Mouse (Mus musculus) G1E (cell line): Measurements from ENCODE around the gene Sox5. TPM values are rescaled to one million over a fixed set of nuclear protein-coding genes. Genes with fewer than 3 reads are reported as not detected.

Source experiments
- ATAC-seq: 2 replicates; pipeline ENCODE4 v1.8.0; 2016; ENCODE audit warnings: mild to moderate bottlenecking; ENCODE audit not compliant: insufficient number of reproducible peaks, poor library complexity, low FRiP score, severe bottlenecking; ENCODE audit errors: extremely low read depth
- DNase-seq: peaks from one replicate; pipeline ENCODE4 v3.0.0; 2012; ENCODE audit warnings: low spot score
- H3K27me3 ChIP-seq: 2 replicates; pipeline ENCODE4 v1.6.1; 2012; ENCODE audit warnings: mild to moderate bottlenecking, low read length, inconsistent platforms; ENCODE audit not compliant: insufficient read depth
- H3K36me3 ChIP-seq: replicated peaks from 2 replicates; pipeline ENCODE3; 2012; ENCODE audit warnings: mild to moderate bottlenecking, inconsistent platforms
- H3K4me1 ChIP-seq: 2 replicates; pipeline ENCODE4 v1.6.1; 2012; ENCODE audit warnings: low read depth, low read length, inconsistent platforms, mixed read lengths; ENCODE audit not compliant: insufficient read depth
- H3K4me3 ChIP-seq: 2 replicates; pipeline ENCODE4 v1.5.1; 2012; ENCODE audit warnings: low read depth, mild to moderate bottlenecking, inconsistent platforms, low read length, moderate library complexity, mixed read lengths
- H3K9me3 ChIP-seq: replicated peaks from 2 replicates; pipeline ENCODE4 v1.6.1; 2012; ENCODE audit warnings: inconsistent platforms
- CTCF ChIP-seq: IDR thresholded peaks from 2 replicates; pipeline ENCODE4 v1.5.1; 2012; ENCODE audit warnings: low read depth, low read length, inconsistent platforms, mixed read lengths
- GATA1 ChIP-seq: IDR thresholded peaks from 2 replicates; pipeline ENCODE4 v1.6.1; 2012; ENCODE audit warnings: borderline replicate concordance, low read length, inconsistent platforms, mixed read lengths
- GATA2 ChIP-seq: IDR thresholded peaks from 2 replicates; pipeline ENCODE4 v1.6.1; 2012; ENCODE audit warnings: low read depth, low read length, inconsistent platforms, borderline replicate concordance
- POLR2AphosphoS5 ChIP-seq: IDR thresholded peaks from 2 replicates; pipeline ENCODE4 v1.6.1; 2012; ENCODE audit warnings: low read depth, low read length, inconsistent platforms; ENCODE audit not compliant: insufficient replicate concordance
- TAL1 ChIP-seq: conservative IDR thresholded peaks from 2 replicates; pipeline ENCODE4 v1.6.1; 2012; ENCODE audit warnings: low read depth, low read length, inconsistent platforms, mixed read lengths
- polyA plus RNA-seq: library from polyadenylated mRNA; stranded (reverse); fragments of >175 nt; gene quantifications from 2 replicates; pipeline ENCODE4 v1.2.3, GENCODE M21; 2012
- total RNA-seq, 2 experiments: library from RNA; stranded (forward) in 1 of 2; stranded (reverse) in 1 of 2; fragments of 200-1000 nt in 1 of 2; fragments of >200 nt in 1 of 2; fragmentation: Nextera tagmentation in 1 of 2; gene quantifications; 2 replicates each; pipeline ENCODE4 v1.2.3; 2014 to 2017

Sox5 gene
- total and polyA plus RNA-seq, 3 experiments, result 0.27 to 16.2 TPM; not detected in 1

DNA sequence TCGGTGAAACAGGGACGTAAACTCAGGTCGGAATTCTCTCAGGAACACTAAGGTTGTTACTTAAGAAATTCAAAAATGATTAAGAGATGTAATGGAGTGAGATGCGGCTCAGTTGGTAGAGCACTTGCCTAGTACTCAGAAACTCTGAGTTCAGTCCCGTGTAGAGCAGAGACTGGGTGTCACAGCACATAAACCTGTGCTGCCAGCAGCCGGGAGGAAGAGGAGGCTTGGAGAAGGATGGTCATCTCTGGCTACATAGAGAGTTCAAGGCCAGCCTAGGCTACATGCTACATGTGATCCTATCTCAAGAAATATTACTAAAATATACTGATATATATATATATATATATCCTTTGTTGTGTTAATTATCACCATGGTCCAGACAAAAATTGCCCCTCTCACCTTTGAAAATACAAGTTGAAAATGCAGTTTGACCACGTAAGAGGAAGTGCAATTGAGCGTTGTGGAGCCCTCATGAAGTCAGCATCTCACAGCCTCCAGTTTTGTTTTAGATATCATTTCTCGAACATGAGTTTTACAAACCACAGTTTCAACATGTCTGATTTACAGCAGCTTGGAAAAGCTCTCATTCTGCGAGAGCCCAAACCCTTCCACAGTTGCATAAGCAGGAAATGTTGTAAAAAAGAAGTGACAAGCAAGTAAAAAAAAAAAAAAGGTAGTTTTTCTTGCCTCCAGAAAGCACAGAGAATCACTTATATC, 50.4 kb downstream of the Sox5 start:
- H3K27me3 ChIP-seq, result no peaks in the 10 kb centered on the region
- no peaks in the 10 kb centered on the region for H3K4me1 ChIP-seq
- H3K9me3 ChIP-seq, result peaks cover 40% of the 10 kb centered on the region
- DNase-seq (no peak), ATAC-seq (no peak)
- TF ChIP-seq GATA2, result no peak
- no peak for TF ChIP-seq POLR2AphosphoS5
- no peak for TF ChIP-seq TAL1
- TF ChIP-seq CTCF, result no peak
- TF ChIP-seq GATA1, result no peak
- H3K36me3 ChIP-seq, result no peaks in the 10 kb centered on the region
- H3K4me3 ChIP-seq, result no peak overlapping the region

DNA sequence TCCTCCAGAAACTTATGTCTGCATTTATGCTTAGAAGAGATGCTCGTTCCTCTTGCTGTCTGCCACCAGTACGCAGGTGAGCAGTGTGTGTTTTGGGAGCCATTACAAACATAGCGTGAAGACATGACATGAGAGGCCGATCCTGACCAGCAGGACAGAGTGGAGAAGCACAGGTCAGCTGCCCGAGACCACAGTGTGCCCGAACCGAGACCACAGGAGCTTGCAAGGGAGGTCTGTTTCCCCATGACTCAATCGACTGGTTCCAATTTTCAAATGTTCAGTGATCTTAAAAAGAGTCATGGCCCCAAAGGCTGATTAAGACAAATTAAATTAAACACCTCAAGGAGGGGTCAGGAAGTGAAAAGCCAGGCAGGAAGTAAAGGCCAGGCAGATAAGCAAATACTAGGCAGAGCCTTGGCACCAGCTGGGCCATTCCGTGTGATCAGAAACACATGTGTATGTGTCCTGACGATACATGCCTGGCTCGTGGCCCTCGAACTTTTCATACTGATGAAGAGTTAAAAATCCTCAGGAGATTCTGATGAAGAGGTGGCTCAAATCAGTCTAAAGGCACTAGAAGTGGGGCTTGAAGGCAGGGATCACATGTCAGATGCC, 58.1 kb downstream of the Sox5 start:
- Histone ChIP-seq H3K4me1 (no peaks in the 10 kb centered on the region), H3K9me3 (peaks cover 60% of the 10 kb centered on the region), H3K36me3 (no peaks in the 10 kb centered on the region), H3K4me3 (no peak overlapping the region), H3K27me3 (no peaks in the 10 kb centered on the region)
- TF ChIP-seq TAL1, result no peak
- TF ChIP-seq CTCF, result no peak
- no peak for TF ChIP-seq POLR2AphosphoS5
- no peak for TF ChIP-seq GATA2
- TF ChIP-seq GATA1, result no peak
- no peak for ATAC-seq
- no peak for DNase-seq

DNA sequence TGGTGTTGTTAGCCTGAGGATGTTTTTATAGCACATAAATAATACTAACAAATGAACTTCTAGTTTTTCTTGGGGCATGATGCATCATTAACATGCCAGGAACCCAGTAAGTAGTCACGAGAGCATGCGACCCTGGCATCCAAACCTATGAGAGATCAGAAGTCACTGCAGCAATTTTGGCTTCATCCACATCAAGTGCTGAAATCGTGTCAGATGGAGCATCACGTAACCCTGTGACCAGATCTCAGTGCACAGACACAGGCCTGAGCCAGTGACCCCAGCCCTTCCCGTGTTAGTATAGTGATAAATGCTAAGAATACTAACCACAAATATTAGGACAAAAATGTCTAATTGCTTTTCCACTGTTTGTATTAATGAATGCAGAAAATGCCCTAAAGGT, 58.8 kb downstream of the Sox5 start:
- peaks cover 59% of the 10 kb centered on the region for H3K9me3 ChIP-seq
- H3K27me3 ChIP-seq, result no peaks in the 10 kb centered on the region
- no peaks in the 10 kb centered on the region for H3K36me3 ChIP-seq
- no peaks in the 10 kb centered on the region for H3K4me1 ChIP-seq
- TF ChIP-seq TAL1 (no peak), CTCF (no peak), GATA2 (no peak), GATA1 (no peak), POLR2AphosphoS5 (no peak)
- H3K4me3 ChIP-seq, result no peak overlapping the region
- DNase-seq, result no peak
- no peak for ATAC-seq

DNA sequence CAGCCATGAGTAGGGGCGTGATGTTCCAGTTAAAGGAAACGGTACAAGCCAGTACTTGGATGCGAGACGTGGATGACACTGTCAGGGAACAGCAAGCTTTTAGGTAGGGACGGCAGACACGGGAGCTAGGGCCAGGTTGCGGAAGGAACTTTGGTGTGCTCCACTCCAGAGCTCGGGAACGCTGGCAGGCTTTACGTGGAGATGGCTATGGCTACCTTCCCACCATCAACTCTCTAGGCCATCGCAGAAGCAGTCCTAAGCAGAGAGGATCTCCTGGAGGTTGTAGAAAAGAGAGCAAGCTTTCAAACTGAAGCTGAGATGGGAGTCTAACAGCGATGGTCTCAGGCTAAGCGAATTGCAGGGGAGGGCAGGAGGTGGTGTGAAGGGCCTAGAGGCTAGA, 60.9 kb downstream of the Sox5 start:
- no peak for TF ChIP-seq GATA2
- TF ChIP-seq GATA1, result no peak
- no peak for TF ChIP-seq POLR2AphosphoS5
- TF ChIP-seq CTCF, result no peak
- H3K9me3 ChIP-seq, result peaks cover 71% of the 10 kb centered on the region
- H3K27me3 ChIP-seq, result no peaks in the 10 kb centered on the region
- H3K36me3 ChIP-seq, result no peaks in the 10 kb centered on the region
- no peaks in the 10 kb centered on the region for H3K4me1 ChIP-seq
- H3K4me3 ChIP-seq, result no peak overlapping the region
- no peak for ATAC-seq
- no peak for DNase-seq

DNA sequence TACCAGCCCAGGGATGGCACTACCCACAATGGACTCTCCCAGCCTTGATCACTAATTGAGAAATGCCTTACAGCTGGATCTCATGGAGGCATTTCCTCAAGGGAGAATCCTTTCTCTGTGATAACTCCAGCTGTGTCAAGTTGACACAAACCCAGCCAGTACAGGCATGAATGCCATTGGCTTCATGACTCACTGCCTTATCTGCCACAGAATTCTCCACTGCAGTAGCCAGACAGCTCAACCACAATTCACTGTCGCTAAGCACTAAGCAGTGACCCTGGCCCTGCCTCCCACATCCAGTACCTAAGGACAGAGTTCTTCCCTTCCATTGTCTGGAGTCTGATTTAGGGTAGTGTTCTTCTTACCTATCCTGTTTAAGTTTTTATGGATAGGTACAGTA, 65.4 kb downstream of the Sox5 start:
- Histone ChIP-seq H3K27me3 (no peaks in the 10 kb centered on the region), H3K36me3 (no peaks in the 10 kb centered on the region), H3K4me3 (no peak overlapping the region), H3K4me1 (no peaks in the 10 kb centered on the region), H3K9me3 (peaks cover 67% of the 10 kb centered on the region)
- ATAC-seq, result no peak
- no peak for TF ChIP-seq CTCF
- TF ChIP-seq GATA2, result no peak
- TF ChIP-seq POLR2AphosphoS5, result no peak
- TF ChIP-seq GATA1, result no peak
- no peak for TF ChIP-seq TAL1
- DNase-seq, result no peak

DNA sequence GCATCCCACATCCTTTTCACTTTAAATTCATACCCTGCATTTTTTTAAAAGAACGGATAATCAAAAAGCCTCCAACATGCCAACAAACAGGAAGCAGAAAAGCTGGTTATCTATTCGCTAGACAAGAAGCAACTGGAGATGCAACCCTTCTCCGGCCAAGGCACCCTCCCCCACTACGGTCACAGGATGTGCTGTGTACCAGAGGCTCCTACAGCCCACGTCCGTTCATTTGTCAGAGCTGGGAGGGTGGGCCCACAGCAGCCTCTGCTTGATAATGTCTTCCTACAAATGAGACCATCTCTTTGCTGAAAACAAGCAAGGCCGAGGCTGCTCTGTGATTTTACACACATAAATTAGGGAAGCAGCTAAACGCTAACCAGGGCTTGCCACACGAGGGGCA, 69.9 kb downstream of the Sox5 start:
- TF ChIP-seq CTCF, result no peak
- no peak for TF ChIP-seq GATA2
- no peak for TF ChIP-seq TAL1
- TF ChIP-seq GATA1, result no peak
- TF ChIP-seq POLR2AphosphoS5, result no peak
- H3K36me3 ChIP-seq, result no peaks in the 10 kb centered on the region
- no peak for DNase-seq
- H3K4me1 ChIP-seq, result no peaks in the 10 kb centered on the region
- H3K9me3 ChIP-seq, result peaks cover 51% of the 10 kb centered on the region
- no peaks in the 10 kb centered on the region for H3K27me3 ChIP-seq
- ATAC-seq, result no peak
- no peak overlapping the region for H3K4me3 ChIP-seq
